Mouse (Mus musculus) hindbrain, postnatal 0 days (tissue): ENCODE results near the gene AL732309.1. TPM values are rescaled to one million over a fixed set of nuclear protein-coding genes. Genes with fewer than 3 reads are reported as not detected.

ENCODE experiments used
- ATAC-seq: fragments of 200-750 bp; cut with Nextera tagmentation; 2 replicates; pipeline ENCODE4 v1.8.0; 2017; ENCODE audit warnings: mild to moderate bottlenecking, moderate TSS enrichment, moderate library complexity
- DNase-seq: peaks from one replicate; pipeline ENCODE4 v3.0.0-alpha.2; 2015; ENCODE audit warnings: low spot score
- H3K27ac ChIP-seq: fragments of 300-500 bp; sonication (generic); 2 replicates; pipeline ENCODE4 v1.5.1; 2014; ENCODE audit warnings: mild to moderate bottlenecking
- H3K27me3 ChIP-seq: fragments of 300-500 bp; sonication (generic); 2 replicates; pipeline ENCODE4 v1.6.1; 2014; ENCODE audit warnings: low read length, mixed read lengths; ENCODE audit not compliant: insufficient read depth
- H3K36me3 ChIP-seq: fragments of 300-500 bp; sonication (generic); 2 replicates; pipeline ENCODE4 v1.6.1; 2014; ENCODE audit warnings: low read length, mixed read lengths; ENCODE audit not compliant: insufficient read depth
- H3K4me1 ChIP-seq: fragments of 300-500 bp; sonication (generic); 2 replicates; pipeline ENCODE4 v1.6.1; 2014; ENCODE audit warnings: antibody characterized with exemption, low read length, mixed read lengths; ENCODE audit not compliant: insufficient read depth
- H3K4me2 ChIP-seq: fragments of 300-500 bp; sonication (generic); 2 replicates; pipeline ENCODE4 v1.6.1; 2014; ENCODE audit warnings: low read depth, mild to moderate bottlenecking, low read length, moderate library complexity, mixed read lengths
- H3K4me3 ChIP-seq: fragments of 300-500 bp; sonication (generic); 2 replicates; pipeline ENCODE4 v1.5.1; 2014; ENCODE audit warnings: low read length
- H3K9ac ChIP-seq: fragments of 300-500 bp; sonication (generic); replicated peaks from 2 replicates; pipeline ENCODE4 v1.6.1; 2014; ENCODE audit warnings: mild to moderate bottlenecking, low read length, moderate library complexity, mixed read lengths
- H3K9me3 ChIP-seq: fragments of 300-500 bp; sonication (generic); 2 replicates; pipeline ENCODE4 v1.6.1; 2016; ENCODE audit warnings: low read length, mixed read lengths
- CTCF ChIP-seq: IDR thresholded peaks from 2 replicates; pipeline ENCODE4 v1.5.1; 2016; ENCODE audit warnings: antibody characterized with exemption, control low read depth, low read depth
- WGBS: fragments of 180-500 bp; shearing (Covaris S2); extraction: QIAGEN DNeasy Blood & Tissue Kit; methylation state at CpG from one replicate; pipeline ENCODE4 v1.1.7; 2014; 5-methylcytosine and 5-hydroxymethylcytosine counted together
- polyA plus RNA-seq: library from polyadenylated mRNA; unstranded; fragments of >200 nt; fragmentation: Nextera tagmentation; extraction: Ambion mirVana; gene quantifications from 2 replicates; pipeline ENCODE4 v1.2.1, GENCODE M21; 2015
- total RNA-seq: library from RNA; depleted of rRNA; stranded (reverse); fragments of >200 nt; gene quantifications from 2 replicates; pipeline ENCODE4 v1.2.3, GENCODE M21; 2014

Gene AL732309.1
- total and polyA plus RNA-seq, 2 experiments from 2014 or later, result 2.6 to 8.7 TPM

- no peaks in the 10 kb centered on the region for H3K27me3 ChIP-seq
- WGBS, result 72% methylated on average over 1 of the region's 1 CpGs
- H3K9me3 ChIP-seq, result no peaks in the 10 kb centered on the region
- no peak overlapping the region for H3K9ac ChIP-seq
- no peak overlapping the region for H3K4me2 ChIP-seq
- DNase-seq, result no peak
- no peak for TF ChIP-seq CTCF
- peaks cover 32% of the 10 kb centered on the region for H3K36me3 ChIP-seq
- H3K4me1 ChIP-seq, result peaks cover 32% of the 10 kb centered on the region; the same call in 1 of the 2 replicates
- ATAC-seq, result no peak
- no peak overlapping the region for H3K4me3 ChIP-seq
- H3K27ac ChIP-seq, result no peak overlapping the region; the same call in 1 of the 2 replicates
These were observed 39.7 kb upstream of the AL732309.1 start for GRCm38 (mm10) chr2:25286314-25286713.

GRCm38 (mm10) chr2:25285551-25285950, 38.9 kb upstream of the AL732309.1 start:
- Histone ChIP-seq H3K9me3 (no peaks in the 10 kb centered on the region), H3K9ac (no peak overlapping the region), H3K36me3 (peaks cover 39% of the 10 kb centered on the region), H3K27me3 (no peaks in the 10 kb centered on the region), H3K4me3 (no peak overlapping the region), H3K4me2 (no peak overlapping the region), H3K4me1 (peaks cover 26% of the 10 kb centered on the region; the same call in 1 of the 2 replicates), H3K27ac (no peak overlapping the region; the same call in 1 of the 2 replicates)
- no peak for TF ChIP-seq CTCF
- 88% methylated on average over 2 of the region's 2 CpGs for WGBS
- no peak for DNase-seq
- ATAC-seq, result no peak

DNA sequence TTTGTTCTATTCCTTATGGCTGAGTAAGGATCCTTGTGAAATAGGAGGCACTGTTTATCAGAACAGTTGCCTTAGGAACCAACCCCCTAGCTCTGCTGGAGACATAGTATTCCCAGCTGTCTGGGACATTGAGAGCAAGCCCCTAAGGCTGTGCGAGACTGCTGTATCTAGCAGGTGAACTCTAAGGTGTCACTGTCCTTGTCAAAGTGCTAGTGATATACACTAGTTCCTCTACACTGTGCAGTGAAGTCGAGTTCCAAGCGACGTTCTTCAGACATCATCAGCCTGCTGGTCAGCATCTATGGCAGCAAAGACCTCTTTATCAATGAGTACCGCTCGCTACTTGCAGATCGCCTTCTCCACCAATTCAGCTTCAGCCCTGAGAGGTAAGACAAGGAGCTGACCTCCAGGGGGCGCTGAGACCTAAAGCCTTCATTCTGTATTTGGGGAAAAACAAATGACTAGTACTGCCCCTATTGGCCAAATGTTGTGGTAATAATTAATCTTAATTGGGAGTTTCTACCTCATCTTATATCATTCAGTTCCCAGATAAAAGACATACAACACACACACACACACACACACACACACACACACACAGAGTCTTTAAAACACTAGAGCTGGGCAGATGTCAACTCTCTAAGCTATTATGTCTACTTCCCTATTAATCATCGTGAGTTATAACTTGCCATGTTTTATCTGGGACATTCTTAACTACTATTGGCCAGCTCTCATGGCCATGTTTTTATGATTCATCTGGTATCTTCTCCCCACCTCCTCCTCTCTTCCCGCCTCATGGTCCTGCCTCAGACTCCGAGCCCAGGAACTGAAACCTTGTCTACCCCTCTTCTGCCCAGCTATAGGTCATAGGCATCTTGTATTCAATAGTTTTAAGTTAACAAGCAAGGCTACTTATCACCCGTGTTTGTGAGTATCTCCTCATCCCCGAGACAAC, 32.5 kb upstream of the AL732309.1 start:
- peak; percentile 62 for ATAC-seq
- 60% methylated on average over 13 of the region's 13 CpGs for WGBS
- Histone ChIP-seq H3K9ac (no peak overlapping the region), H3K4me3 (no peak overlapping the region), H3K9me3 (no peaks in the 10 kb centered on the region), H3K4me1 (no peaks in the 10 kb centered on the region), H3K27ac (no peak overlapping the region), H3K36me3 (peaks cover 80% of the 10 kb centered on the region), H3K27me3 (no peaks in the 10 kb centered on the region), H3K4me2 (no peak overlapping the region)
- DNase-seq, result peak; percentile 93
- peak; percentile 90 for TF ChIP-seq CTCF

- peak overlapping the region; percentile 87 for H3K27ac ChIP-seq
- peak overlapping the region; percentile 95 for H3K4me2 ChIP-seq
- no peaks in the 10 kb centered on the region for H3K27me3 ChIP-seq
- DNase-seq (no peak), ATAC-seq (no peak)
- H3K36me3 ChIP-seq, result peaks cover 54% of the 10 kb centered on the region
- peaks cover 20% of the 10 kb centered on the region for H3K4me1 ChIP-seq
- peak overlapping the region; percentile 79 for H3K9ac ChIP-seq
- H3K4me3 ChIP-seq, result peak overlapping the region; percentile 89
- TF ChIP-seq CTCF, result no peak
- 38% methylated on average over 16 of the region's 16 CpGs for WGBS
- no peaks in the 10 kb centered on the region for H3K9me3 ChIP-seq
These were observed 26.3 kb upstream of the AL732309.1 start for GRCm38 (mm10) chr2:25273010-25273409.

DNA sequence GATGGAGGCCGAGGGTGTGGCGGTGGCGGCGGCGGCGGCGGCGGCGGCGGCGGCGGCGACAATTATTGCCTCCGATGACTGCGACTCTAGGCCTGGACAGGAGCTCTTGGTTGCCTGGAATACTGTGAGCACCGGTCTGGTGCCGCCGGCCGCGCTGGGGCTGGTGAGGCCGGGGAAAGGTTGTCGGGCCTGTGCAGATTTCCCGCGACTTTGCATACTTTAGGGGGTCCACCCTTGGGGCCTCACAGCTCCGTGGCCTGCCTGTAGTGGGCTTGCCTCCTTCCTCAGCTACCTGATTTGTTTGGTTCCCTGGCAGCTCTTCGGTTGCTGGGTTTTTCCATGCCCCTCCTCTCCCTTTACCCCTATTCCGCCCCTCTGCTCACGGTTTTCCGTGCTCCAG, 25.9 kb upstream of the AL732309.1 start:
- peak overlapping the region; percentile 79 for H3K9ac ChIP-seq
- peak; percentile 69 for ATAC-seq
- DNase-seq, result no peak
- H3K27me3 ChIP-seq, result no peaks in the 10 kb centered on the region
- peak overlapping the region; percentile 95 for H3K4me2 ChIP-seq
- H3K4me3 ChIP-seq, result peak overlapping the region; percentile 89
- H3K9me3 ChIP-seq, result no peaks in the 10 kb centered on the region
- TF ChIP-seq CTCF, result no peak
- under 1% methylated on average over 16 of the region's 29 CpGs for WGBS
- H3K4me1 ChIP-seq, result peaks cover 23% of the 10 kb centered on the region
- H3K27ac ChIP-seq, result peak overlapping the region; percentile 87
- peaks cover 49% of the 10 kb centered on the region for H3K36me3 ChIP-seq

DNA sequence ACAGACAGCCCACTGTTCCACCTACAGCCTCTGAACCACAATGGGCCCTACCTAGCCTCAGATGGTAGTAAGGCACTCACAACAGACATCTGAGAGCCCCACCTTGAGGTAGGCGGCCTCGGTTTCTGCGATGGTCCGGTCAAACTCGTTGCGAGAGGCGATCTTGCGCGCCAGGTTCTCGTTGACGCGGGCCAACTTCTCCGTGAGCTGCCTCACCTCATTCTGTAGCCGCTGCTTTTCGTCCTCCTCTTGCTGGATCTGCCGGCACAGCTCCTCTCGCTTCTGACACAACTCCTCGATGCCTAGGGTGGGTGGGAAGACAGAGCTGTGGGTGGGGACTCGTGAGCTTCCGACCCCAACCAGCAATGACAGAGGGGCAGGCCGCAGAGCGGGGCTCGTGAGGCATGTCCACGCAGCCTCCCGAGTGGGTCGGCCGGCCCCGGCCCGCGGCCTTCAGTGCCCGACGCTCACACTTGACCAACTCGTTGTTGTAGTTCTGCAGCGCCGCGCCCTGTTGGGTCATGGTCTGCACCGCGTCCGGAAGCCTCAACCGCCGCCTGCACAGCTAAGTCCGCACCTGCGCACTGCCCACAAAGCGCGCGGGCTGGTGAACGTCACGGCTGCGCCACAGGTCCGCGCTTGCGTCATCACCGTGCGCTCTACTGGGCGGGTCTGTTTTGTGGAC, 25.3 kb upstream of the AL732309.1 start, which contains the start of the genes Ssna1 and Anapc2:
TSS of gene Ssna1 (minus strand) at position 612 of the 685 bp plus-strand sequence.
TSS of gene Anapc2 (plus strand) at position 652 of the 685 bp plus-strand sequence.
- H3K27me3 ChIP-seq, result no peaks in the 10 kb centered on the region
- ATAC-seq, result peak; percentile 96
- peaks cover 28% of the 10 kb centered on the region for H3K4me1 ChIP-seq
- H3K9ac ChIP-seq, result peak within 1 kb of the TSS; percentile 79
- H3K4me2 ChIP-seq, result peak within 1 kb of the TSS; percentile 95
- TF ChIP-seq CTCF, result peak; percentile 50
- H3K27ac ChIP-seq, result peak within 1 kb of the TSS; percentile 87
- peak within 1 kb of the TSS; percentile 89 for H3K4me3 ChIP-seq
- DNase-seq, result peak; percentile 99
- peaks cover 48% of the 10 kb centered on the region for H3K36me3 ChIP-seq
- 1% methylated on average over 55 of the region's 55 CpGs for WGBS
- H3K9me3 ChIP-seq, result no peaks in the 10 kb centered on the region
